Mouse (Mus musculus) stomach, postnatal 0 days (tissue): ENCODE results near the gene Gpc2.

Experiments used
- CTCF ChIP-seq: IDR thresholded peaks from 2 replicates; pipeline ENCODE4 v1.5.1; 2016; ENCODE audit warnings: antibody characterized with exemption, low read depth, mild to moderate bottlenecking, moderate library complexity
- EP300 ChIP-seq: optimal IDR thresholded peaks from 2 replicates; pipeline ENCODE3; 2016; ENCODE audit warnings: antibody characterized with exemption

- TF ChIP-seq EP300 (no peak), CTCF (no peak; the same call in 1 of the 2 replicates)
These were observed at the start of gene Gpc2, which contains the start of the genes Gm43720 and Stag3 for GRCm38 (mm10) chr5:138279585-138280424.
